Mouse (Mus musculus) brain, embryonic 14.5 days (tissue): Measurements from ENCODE around the gene Map3k9. TPM values are rescaled to one million over a fixed set of nuclear protein-coding genes. Genes with fewer than 3 reads are reported as not detected.
A peak's percentile ranks its signal among the peaks of the same experiment; 100 is the strongest.

Experiments used
- DNase-seq: peaks from one replicate; pipeline ENCODE4 v3.0.0-alpha.2; 2011; ENCODE audit warnings: low read depth
- CTCF ChIP-seq: fragments of 200-500 bp; IDR thresholded peaks from 2 replicates; pipeline ENCODE4 v1.5.1; 2012; ENCODE audit warnings: inconsistent platforms, mild to moderate bottlenecking, moderate library complexity, borderline replicate concordance; ENCODE audit not compliant: insufficient read depth, insufficient read length; ENCODE audit errors: extremely low read depth
- POLR2A ChIP-seq: fragments of 200-500 bp; IDR thresholded peaks from 2 replicates; pipeline ENCODE4 v1.6.1; 2012; ENCODE audit warnings: mild to moderate bottlenecking, inconsistent platforms, borderline replicate concordance; ENCODE audit not compliant: poor library complexity, insufficient read depth, insufficient read length, severe bottlenecking; ENCODE audit errors: extremely low read depth
- polyA plus RNA-seq: library from polyadenylated mRNA; depleted of rRNA; stranded (reverse); fragments of >200 nt; gene quantifications from 2 replicates; pipeline ENCODE4 v1.2.3, GENCODE M21; 2012; rRNA removed

Map3k9 gene
- 10.0 and 24.6 TPM in 2 replicates for polyA plus RNA-seq

- TF ChIP-seq CTCF (peak; percentile 25; the same call in 1 of the 2 replicates), POLR2A (peak; percentile 56; the same call in 1 of the 2 replicates)
- peak; percentile 97 for DNase-seq
Measured at GRCm38 (mm10) chr12:81781105-81781909, at the start of gene Map3k9. TSS of gene Map3k9 (minus strand) at chr12:81781175.

GRCm38 (mm10) chr12:81828355-81828754 is 47.4 kb upstream of the Map3k9 start:
- no peak for TF ChIP-seq CTCF
- no peak for TF ChIP-seq POLR2A
- peak; percentile 80 for DNase-seq

DNA sequence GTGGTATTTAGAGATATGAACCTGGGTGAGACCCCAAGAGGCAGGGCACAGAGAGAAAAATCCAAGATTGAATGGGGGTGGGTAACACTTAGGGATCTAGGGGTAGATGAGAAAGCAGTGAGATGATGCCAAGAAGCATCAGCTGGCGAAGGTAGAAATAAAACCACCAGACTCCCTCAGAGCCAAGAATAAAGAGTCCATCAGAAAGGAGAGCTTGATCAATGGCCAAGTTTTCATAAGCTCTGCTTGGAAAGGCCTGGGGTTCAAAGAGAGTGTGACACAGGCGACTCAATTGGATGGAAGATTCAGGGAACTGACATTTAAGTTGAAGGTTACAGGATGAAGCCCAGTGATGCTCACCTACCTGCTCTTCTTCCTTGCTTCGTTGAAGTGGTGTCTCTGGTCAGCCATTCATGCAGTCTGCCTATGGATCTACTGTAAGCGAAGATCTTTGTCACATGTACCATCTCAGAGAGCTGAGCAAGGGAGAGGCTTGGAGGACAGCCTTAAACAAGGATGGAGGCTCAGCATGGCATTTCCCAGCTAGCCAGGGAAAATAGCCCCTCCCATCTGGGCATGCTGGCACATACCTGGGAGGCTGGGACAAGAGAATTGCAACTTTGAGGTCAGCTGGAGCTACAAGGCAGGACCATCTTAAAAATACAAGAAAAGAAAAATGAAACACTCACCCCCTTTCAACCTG is 42.0 kb upstream of the Map3k9 start:
- no peak for TF ChIP-seq CTCF
- no peak for TF ChIP-seq POLR2A
- DNase-seq = no peak

- TF ChIP-seq POLR2A (no peak), CTCF (no peak)
- DNase-seq = no peak
Measured at GRCm38 (mm10) chr12:81822176-81822575, 41.2 kb upstream of the Map3k9 start.

GRCm38 (mm10) chr12:81820700-81821099 is 39.7 kb upstream of the Map3k9 start:
- TF ChIP-seq POLR2A (no peak), CTCF (no peak)
- peak; percentile 85 for DNase-seq

- DNase-seq = peak; percentile 65
- TF ChIP-seq CTCF (no peak), POLR2A (no peak)
Measured at GRCm38 (mm10) chr12:81817126-81817505, 36.1 kb upstream of the Map3k9 start.

GRCm38 (mm10) chr12:81816330-81817125 is 35.6 kb upstream of the Map3k9 start:
- no peak for TF ChIP-seq CTCF
- TF ChIP-seq POLR2A = no peak
- peak; percentile 74 for DNase-seq

DNA sequence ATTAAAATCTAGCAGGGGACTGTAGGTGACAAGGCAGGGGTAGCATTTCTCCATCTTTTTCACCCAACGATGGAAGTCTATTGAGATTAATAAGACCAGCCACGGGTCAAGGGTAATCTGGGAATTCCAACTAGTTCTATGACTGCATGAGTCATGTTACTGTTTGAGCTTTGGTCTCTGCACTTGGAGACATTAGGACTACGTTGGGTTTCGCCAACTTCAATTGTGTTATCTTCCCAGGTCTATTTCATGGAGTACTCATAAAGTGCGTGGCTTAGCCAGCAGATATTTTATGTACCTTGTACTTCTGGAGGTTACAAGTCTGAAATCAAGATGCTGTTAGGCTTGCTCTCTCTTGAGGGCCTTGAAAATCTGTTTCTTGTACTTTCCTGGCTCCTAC is 33.8 kb upstream of the Map3k9 start:
- no peak for DNase-seq
- no peak for TF ChIP-seq CTCF
- TF ChIP-seq POLR2A = no peak

DNA sequence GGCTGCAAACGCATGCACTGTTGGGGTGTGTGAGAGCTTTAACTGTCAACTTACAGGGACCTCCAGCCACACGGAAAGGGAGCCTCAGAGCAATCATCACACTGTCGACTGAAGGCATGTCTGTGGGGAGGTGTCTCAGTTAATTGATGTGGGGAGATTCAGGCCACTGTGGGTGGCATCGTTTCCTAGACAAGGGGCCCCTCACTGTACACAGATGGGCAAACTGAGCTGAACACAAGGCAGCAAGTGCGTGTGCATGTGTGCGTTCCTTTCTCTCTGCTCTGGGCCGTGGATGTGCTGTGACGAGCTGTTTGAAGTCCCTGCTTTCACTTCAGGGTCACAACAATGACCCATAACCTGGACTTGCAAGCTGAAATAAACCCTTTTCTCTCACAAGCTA is 29.4 kb upstream of the Map3k9 start:
- peak; percentile 53 for DNase-seq
- no peak for TF ChIP-seq CTCF
- TF ChIP-seq POLR2A = no peak

DNA sequence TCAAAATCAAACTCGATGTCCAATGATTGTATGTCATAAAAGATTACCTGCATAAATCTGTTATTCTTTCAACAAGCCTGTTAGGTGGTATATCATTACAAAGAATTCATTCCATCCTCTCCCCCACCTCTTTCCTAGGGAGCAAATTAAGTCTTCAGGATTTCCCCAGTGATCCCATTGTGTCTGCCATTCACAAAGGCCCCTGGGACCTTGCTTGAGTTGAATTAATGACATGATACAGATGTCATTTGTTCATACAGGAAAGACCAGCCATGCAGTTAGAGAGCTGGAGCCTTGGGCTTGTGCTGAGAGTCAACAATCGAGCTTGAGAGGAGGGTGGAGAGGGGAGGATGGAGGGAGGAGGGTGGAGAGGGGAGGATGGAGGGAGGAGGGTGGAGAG is 27.6 kb upstream of the Map3k9 start:
- DNase-seq = peak; percentile 54
- no peak for TF ChIP-seq CTCF
- TF ChIP-seq POLR2A = no peak

DNA sequence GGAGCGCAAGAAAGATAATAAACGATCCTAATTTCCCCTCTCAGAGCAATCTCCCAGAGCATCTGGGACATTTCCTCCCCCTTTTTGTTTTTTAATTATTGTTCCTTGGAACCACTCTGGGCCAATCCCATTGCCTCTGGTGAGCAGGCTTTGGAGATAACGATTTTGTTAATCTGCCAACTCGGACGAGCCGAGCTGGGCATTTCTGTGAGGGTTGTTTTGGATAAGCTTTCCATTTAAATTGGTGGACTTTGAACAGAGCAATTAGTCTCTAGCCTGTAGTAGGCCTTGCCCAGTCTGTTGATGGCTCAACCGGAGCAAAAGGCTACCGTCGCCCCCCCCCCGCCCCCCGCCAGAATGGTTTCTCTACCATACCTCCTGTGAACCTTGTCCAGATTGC is 27.0 kb upstream of the Map3k9 start:
- TF ChIP-seq POLR2A (no peak), CTCF (no peak)

More for the DNA sequence above, 27.0 kb upstream of the Map3k9 start:
- DNase-seq = peak; percentile 79
